Mouse (Mus musculus) midbrain, embryonic 16.5 days (tissue): ENCODE data around the gene Simc1. TPM values are rescaled to one million over a fixed set of nuclear protein-coding genes. Genes with fewer than 3 reads are reported as not detected.

ENCODE experiments used
- ATAC-seq: fragments of 200-750 bp; cut with Nextera tagmentation; 2 replicates; pipeline ENCODE4 v1.8.0; 2017; ENCODE audit warnings: moderate TSS enrichment
- H3K27ac ChIP-seq: fragments of 300-500 bp; sonication (generic); 2 replicates; pipeline ENCODE4 v1.5.1; 2014; ENCODE audit warnings: mild to moderate bottlenecking, low read length, mixed read lengths
- H3K27me3 ChIP-seq: fragments of 300-500 bp; sonication (generic); 2 replicates; pipeline ENCODE4 v1.6.1; 2014; ENCODE audit warnings: low read depth, low read length, mixed read lengths; ENCODE audit not compliant: control insufficient read depth, insufficient read depth
- H3K36me3 ChIP-seq: fragments of 300-500 bp; sonication (generic); 2 replicates; pipeline ENCODE4 v1.6.1; 2014; ENCODE audit warnings: mild to moderate bottlenecking, low read length, moderate library complexity, mixed read lengths; ENCODE audit not compliant: control insufficient read depth, insufficient read depth
- H3K4me1 ChIP-seq: fragments of 300-500 bp; sonication (generic); 2 replicates; pipeline ENCODE4 v1.6.1; 2014; ENCODE audit warnings: mild to moderate bottlenecking, low read length, mixed read lengths; ENCODE audit not compliant: control insufficient read depth, insufficient read depth
- H3K4me2 ChIP-seq: fragments of 300-500 bp; sonication (generic); 2 replicates; pipeline ENCODE4 v1.6.1; 2014; ENCODE audit warnings: mild to moderate bottlenecking, low read length, mixed read lengths
- H3K4me3 ChIP-seq: fragments of 300-500 bp; sonication (generic); 2 replicates; pipeline ENCODE4 v1.5.1; 2014; ENCODE audit warnings: low read depth, mild to moderate bottlenecking, low read length, moderate library complexity, mixed read lengths
- H3K9ac ChIP-seq: fragments of 300-500 bp; sonication (generic); 2 replicates; pipeline ENCODE4 v1.6.1; 2014; ENCODE audit warnings: low read depth, low read length, mixed read lengths
- H3K9me3 ChIP-seq: fragments of 300-500 bp; sonication (generic); replicated peaks from 2 replicates; pipeline ENCODE4 v1.6.1; 2014; ENCODE audit warnings: mild to moderate bottlenecking, low read length, mixed read lengths; ENCODE audit not compliant: control insufficient read depth, poor library complexity, severe bottlenecking
- WGBS: fragments of 180-500 bp; shearing (Covaris S2); extraction: QIAGEN DNeasy Blood & Tissue Kit; methylation state at CpG from one replicate; pipeline ENCODE4 v1.1.7; 2014; 5-methylcytosine and 5-hydroxymethylcytosine counted together
- polyA plus RNA-seq: library from polyadenylated mRNA; unstranded; fragments of >200 nt; fragmentation: Nextera tagmentation; extraction: Ambion mirVana; gene quantifications from 2 replicates; pipeline ENCODE4 v1.2.1, GENCODE M21; 2015

Simc1 gene
- 22.3 and 25.6 TPM in 2 replicates for polyA plus RNA-seq

DNA sequence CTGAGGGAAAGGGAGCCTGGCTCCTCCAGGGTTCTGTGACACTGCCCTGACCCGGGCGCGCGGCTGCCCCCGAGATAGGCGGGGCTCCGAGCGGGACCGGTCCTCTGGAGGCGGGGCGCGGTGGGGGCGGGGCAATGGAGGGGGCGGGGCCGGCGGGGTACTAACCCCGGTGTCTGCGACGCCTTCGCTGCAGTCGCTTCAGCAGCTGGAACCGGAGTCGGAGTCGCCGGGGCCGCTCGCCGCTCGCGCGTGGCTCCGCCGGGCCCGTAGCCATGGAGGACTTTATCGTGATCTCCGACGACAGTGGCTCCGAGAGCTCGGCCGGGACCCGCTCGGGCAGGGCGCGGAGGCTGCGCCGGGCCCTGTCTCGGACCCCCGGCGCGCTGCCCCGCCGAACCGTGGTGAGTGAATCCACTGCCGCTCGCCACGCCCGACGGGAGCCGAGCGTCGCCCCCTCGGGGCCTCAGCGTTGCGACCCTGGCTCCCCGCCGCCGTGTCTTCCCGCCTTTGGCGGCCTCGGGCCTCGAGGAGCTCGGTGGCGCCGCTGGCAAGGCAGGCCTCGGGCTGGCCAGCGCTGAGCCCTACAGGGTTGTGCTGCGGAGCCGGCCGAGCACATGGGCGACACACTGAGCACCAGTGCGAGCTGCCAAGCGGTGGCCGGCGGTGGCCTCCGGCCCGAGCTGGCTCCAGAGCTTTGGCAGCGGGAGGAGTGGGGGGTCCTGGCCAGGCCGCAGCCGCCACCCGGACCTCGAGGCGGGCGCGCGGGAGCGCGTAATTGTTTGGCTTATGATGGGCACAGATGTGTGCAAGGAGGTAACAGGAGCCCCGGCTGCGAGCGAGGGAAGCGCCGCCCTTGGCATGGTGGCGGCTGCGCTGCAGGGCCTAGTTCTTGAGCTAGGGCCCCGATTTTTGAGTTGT lies at the start of gene Simc1:
Gene Simc1, plus strand, starts transcription at position 176 of the 918 bp plus-strand sequence.
- peak within 1 kb of the TSS; percentile 68 for H3K4me2 ChIP-seq
- no peaks in the 10 kb centered on the region for H3K9me3 ChIP-seq
- WGBS = under 1% methylated on average over 99 of the region's 105 CpGs
- ATAC-seq = peak; percentile 92
- peak within 1 kb of the TSS; percentile 97 for H3K9ac ChIP-seq
- no peaks in the 10 kb centered on the region for H3K27me3 ChIP-seq
- peak within 1 kb of the TSS; percentile 83 for H3K4me3 ChIP-seq
- peak within 1 kb of the TSS; percentile 90 for H3K27ac ChIP-seq
- peaks cover 13% of the 10 kb centered on the region for H3K4me1 ChIP-seq
- no peaks in the 10 kb centered on the region for H3K36me3 ChIP-seq

DNA sequence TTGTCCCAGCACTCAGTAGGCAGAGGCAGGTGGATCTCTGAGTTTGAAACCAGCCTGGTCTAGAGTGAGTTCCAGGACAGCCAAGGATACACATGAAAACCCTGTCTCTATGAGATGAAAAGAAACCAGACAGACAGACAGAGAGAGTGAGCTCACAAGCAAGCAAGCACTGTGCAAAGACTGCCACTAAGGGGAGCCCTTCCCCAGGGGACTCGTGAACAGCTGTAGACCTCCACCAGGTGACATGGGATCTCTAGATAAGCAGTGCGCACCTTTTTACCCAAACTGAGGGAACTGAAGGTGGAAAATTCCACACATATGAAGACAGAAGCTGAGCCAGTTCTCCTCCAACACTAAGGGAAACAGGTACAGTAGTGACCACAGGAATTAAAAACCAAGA lies 46.5 kb upstream of the Simc1 start:
- peaks cover 24% of the 10 kb centered on the region for H3K36me3 ChIP-seq
- no peaks in the 10 kb centered on the region for H3K27me3 ChIP-seq
- 79% methylated on average over 2 of the region's 2 CpGs for WGBS
- no peak for ATAC-seq
- H3K9me3 ChIP-seq = no peaks in the 10 kb centered on the region
- H3K4me1 ChIP-seq = no peaks in the 10 kb centered on the region
- no peak overlapping the region for H3K27ac ChIP-seq
- no peak overlapping the region for H3K4me3 ChIP-seq
- H3K9ac ChIP-seq = no peak overlapping the region
- no peak overlapping the region for H3K4me2 ChIP-seq

DNA sequence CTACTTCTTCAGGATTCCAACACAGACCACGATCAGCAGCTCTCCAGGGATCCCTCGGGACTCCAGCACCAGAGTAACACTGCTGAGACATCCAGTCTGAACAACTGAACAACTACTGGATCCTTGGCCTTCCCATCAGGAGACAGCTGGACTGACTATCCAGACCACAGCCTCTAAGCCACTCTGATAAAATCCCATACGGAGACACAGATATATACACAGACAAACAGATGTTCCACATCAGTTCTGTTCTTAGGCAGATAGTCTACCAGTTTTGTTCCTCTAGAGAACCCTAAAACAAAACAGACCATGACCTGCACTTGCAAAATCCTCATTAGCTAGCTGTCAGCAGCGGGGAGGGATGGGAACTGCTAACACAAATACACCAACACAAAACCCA lies 44.3 kb upstream of the Simc1 start:
- no peaks in the 10 kb centered on the region for H3K4me1 ChIP-seq
- WGBS = 93% methylated on average over 4 of the region's 4 CpGs
- peaks cover 40% of the 10 kb centered on the region for H3K36me3 ChIP-seq
- no peak for ATAC-seq
- no peak overlapping the region for H3K4me3 ChIP-seq
- no peaks in the 10 kb centered on the region for H3K27me3 ChIP-seq
- H3K4me2 ChIP-seq = no peak overlapping the region
- H3K9ac ChIP-seq = no peak overlapping the region
- 0 out of 2 replicates have a peak, but pooled peaks cover 2% of the 10 kb centered on the region for H3K9me3 ChIP-seq
- no peak overlapping the region for H3K27ac ChIP-seq

DNA sequence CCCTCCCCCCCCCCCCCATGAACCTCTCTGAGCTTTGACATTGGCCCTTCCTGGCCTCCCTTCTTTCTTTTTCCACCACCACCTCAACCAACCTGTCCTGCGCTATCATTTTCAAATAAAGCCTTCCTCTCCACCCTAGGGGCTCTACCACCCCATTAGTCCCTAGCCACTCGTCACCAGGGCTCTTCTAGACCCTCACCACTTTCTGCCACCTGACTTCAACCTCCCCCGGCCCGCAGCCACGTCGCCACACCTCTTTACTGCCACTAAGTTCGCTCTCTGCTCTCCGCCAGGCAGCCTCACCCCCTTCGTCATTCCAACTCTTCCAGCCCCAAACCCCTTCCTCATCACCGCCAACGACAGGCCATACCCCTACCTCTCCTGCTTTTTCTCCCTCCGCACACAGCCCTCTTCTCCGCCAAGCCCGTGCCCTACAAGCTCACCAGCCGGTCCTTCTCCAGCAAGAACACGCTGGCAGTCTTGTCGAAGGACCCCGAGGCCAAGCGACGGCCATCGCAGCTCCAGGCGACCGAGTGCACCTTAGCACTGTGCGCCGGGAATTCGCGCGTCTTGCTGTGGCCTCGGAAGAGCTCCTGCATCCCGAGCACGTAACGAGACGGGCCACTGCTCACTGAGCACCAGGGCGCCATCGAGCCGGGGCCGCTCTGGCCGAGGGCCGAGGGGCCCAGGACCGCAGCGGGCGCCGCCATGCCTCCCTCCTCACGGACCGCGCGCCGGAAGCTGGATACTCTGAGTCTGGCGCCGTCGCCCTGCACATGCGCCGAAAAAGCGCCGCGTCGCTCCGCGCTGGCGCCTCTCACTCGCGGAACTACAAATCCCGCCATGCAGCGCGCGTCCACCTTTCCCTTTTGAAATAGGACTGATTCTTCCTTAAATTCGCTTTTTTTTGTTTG lies 35.2 kb upstream of the Simc1 start, which contains the start of gene Thoc3:
Gene Thoc3, minus strand, starts transcription at position 752 of the 914 bp plus-strand sequence.
- Histone ChIP-seq H3K4me3 (peak within 1 kb of the TSS; percentile 73), H3K4me2 (peak within 1 kb of the TSS; percentile 92), H3K36me3 (peaks cover 29% of the 10 kb centered on the region), H3K4me1 (peaks cover 11% of the 10 kb centered on the region), H3K9me3 (0 out of 2 replicates have a peak, but pooled peaks cover 3% of the 10 kb centered on the region), H3K27me3 (no peaks in the 10 kb centered on the region), H3K9ac (peak within 1 kb of the TSS; percentile 82), H3K27ac (peak within 1 kb of the TSS; percentile 38; the same call in 1 of the 2 replicates)
- peak; percentile 97 for ATAC-seq
- WGBS = under 1% methylated on average over 67 of the region's 67 CpGs

DNA sequence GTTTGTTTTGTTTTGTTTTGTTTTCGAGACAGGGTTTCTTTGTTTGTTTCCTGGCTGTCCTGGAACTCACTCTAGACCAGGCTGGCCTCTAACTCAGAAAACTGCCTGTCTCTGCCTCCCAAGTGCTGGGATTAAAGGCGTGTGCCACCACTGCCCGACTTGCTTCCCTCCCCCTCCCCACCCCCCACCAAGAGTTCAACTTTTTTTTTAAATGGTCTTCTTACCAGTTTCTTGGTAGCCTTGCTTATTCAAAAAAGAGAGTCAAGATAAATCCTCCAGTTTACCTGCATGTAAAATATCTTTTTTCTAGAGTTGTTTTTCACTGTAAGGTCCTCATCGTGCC lies 34.6 kb upstream of the Simc1 start:
- Histone ChIP-seq H3K9ac (no peak overlapping the region), H3K4me1 (peaks cover 11% of the 10 kb centered on the region), H3K36me3 (peaks cover 23% of the 10 kb centered on the region), H3K27me3 (no peaks in the 10 kb centered on the region), H3K9me3 (0 out of 2 replicates have a peak, but pooled peaks cover 3% of the 10 kb centered on the region), H3K4me3 (peak overlapping the region; percentile 73), H3K4me2 (peak overlapping the region; percentile 92), H3K27ac (no peak overlapping the region)
- 12% methylated on average over 4 of the region's 4 CpGs for WGBS
- ATAC-seq = peak; percentile 77

DNA sequence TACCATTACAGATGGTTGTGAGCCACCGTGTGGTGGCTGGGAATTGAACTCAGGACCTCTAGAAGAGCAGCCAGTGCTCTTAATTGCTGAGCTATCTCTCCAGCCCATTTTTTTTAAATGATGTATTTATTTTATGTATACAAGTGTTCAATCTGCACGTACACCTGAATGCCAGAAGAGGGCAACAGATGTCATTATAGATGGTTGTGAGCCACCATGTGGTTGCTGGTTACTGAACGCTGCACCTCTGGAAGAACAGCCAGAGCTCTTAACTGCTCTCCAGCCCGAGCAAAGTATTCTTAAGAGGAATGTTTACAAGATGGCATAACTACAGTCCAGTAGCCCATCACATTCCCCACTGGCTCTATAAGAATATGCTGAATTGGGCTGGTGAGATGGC lies 31.6 kb upstream of the Simc1 start:
- no peaks in the 10 kb centered on the region for H3K36me3 ChIP-seq
- no peak for ATAC-seq
- no peak overlapping the region for H3K9ac ChIP-seq
- no peak overlapping the region for H3K27ac ChIP-seq
- no peak overlapping the region for H3K4me2 ChIP-seq
- no peaks in the 10 kb centered on the region for H3K27me3 ChIP-seq
- no peak overlapping the region for H3K4me3 ChIP-seq
- peaks cover 11% of the 10 kb centered on the region for H3K4me1 ChIP-seq
- WGBS = 87% methylated on average over 4 of the region's 4 CpGs
- H3K9me3 ChIP-seq = no peaks in the 10 kb centered on the region

DNA sequence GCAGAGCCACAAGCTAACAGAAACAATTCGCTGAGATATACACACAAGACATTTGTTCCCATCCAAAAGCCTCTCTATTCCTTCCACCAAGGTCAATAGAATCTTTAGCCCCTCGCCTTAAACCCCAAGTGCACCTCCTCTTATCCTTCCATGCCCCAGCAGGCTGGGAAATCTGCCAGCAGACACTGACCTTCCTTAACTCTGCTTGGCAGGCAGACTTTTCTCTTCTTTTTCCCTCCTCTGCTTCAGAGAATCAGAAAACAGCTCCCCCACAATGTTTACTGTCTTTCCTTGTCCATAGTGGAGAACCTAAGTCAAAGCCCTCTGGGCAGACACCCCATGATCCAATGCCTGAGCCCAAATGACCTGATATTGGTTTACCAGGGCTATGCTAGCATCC lies 28.6 kb upstream of the Simc1 start:
- no peak overlapping the region for H3K9ac ChIP-seq
- no peaks in the 10 kb centered on the region for H3K27me3 ChIP-seq
- 70% methylated on average over 2 of the region's 2 CpGs for WGBS
- H3K36me3 ChIP-seq = no peaks in the 10 kb centered on the region
- no peak overlapping the region for H3K27ac ChIP-seq
- no peak overlapping the region for H3K4me3 ChIP-seq
- no peaks in the 10 kb centered on the region for H3K9me3 ChIP-seq
- H3K4me2 ChIP-seq = no peak overlapping the region
- ATAC-seq = no peak
- no peaks in the 10 kb centered on the region for H3K4me1 ChIP-seq

DNA sequence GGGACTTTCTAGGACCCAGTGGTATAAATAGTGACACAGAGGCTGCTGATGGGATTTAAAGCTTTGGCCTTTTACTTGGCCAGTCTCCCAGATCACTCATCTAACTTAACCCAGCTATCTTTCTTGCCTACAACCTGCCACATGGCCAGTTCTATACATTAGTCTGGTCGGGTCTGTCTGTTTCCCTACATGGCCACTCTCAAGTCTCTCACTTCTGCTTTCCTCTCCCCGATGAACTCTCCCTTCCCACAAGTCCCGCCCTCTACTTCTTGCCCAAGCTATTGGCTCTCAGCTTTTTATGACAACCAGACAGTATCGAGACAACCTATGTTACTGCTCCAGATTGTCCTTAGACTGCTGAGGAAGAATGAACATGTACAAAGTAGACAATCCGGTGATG lies 27.9 kb upstream of the Simc1 start:
- Histone ChIP-seq H3K4me3 (no peak overlapping the region), H3K9me3 (no peaks in the 10 kb centered on the region), H3K27me3 (no peaks in the 10 kb centered on the region), H3K36me3 (no peaks in the 10 kb centered on the region), H3K27ac (no peak overlapping the region), H3K9ac (no peak overlapping the region), H3K4me1 (no peaks in the 10 kb centered on the region), H3K4me2 (no peak overlapping the region)
- no peak for ATAC-seq
- 84% methylated on average over 5 of the region's 5 CpGs for WGBS
